Mouse (Mus musculus): Measurements from ENCODE around the gene Olfr686.

Gene Olfr686

GRCm38 (mm10) chr7:105207385-105207784, at the start of gene Olfr686:
Gene Olfr686, minus strand, starts transcription at chr7:105207485.
- no peak for DNase-seq (ENCODE audit: low read depth)

GRCm38 (mm10) chr7:105256656-105257055, 49.4 kb upstream of the Olfr686 start:
- no peak for DNase-seq (ENCODE audit: low read depth)

GRCm38 (mm10) chr7:105248197-105248596, 40.9 kb upstream of the Olfr686 start:
- DNase-seq (ENCODE audit: low read depth), result no peak

- no peak for DNase-seq (ENCODE audit: low read depth)
Measured at GRCm38 (mm10) chr7:105247671-105248070, 40.4 kb upstream of the Olfr686 start.

- no peak for DNase-seq (ENCODE audit: low read depth)
Measured at GRCm38 (mm10) chr7:105229386-105229785, 22.1 kb upstream of the Olfr686 start.

- no peak for DNase-seq (ENCODE audit: low read depth)
Measured at GRCm38 (mm10) chr7:105228138-105228537, 20.9 kb upstream of the Olfr686 start.

GRCm38 (mm10) chr7:105226703-105227102, 19.4 kb upstream of the Olfr686 start:
- no peak for DNase-seq (ENCODE audit: low read depth)

GRCm38 (mm10) chr7:105226072-105226471, 18.8 kb upstream of the Olfr686 start:
- DNase-seq (ENCODE audit: low read depth), result no peak

- DNase-seq (ENCODE audit: low read depth), result no peak
Measured at GRCm38 (mm10) chr7:105218281-105218680, 11.0 kb upstream of the Olfr686 start.

- no peak for DNase-seq (ENCODE audit: low read depth)
Measured at GRCm38 (mm10) chr7:105214761-105215160, 7.5 kb upstream of the Olfr686 start.

GRCm38 (mm10) chr7:105185912-105186311, 21.4 kb downstream of the Olfr686 start, which contains the start of gene Olfr685:
Gene Olfr685, minus strand, starts transcription at chr7:105186012.
- DNase-seq (ENCODE audit: low read depth), result no peak

- peak; percentile 2 for DNase-seq (ENCODE audit: low read depth)
Measured at GRCm38 (mm10) chr7:105170773-105171172, 36.5 kb downstream of the Olfr686 start.

GRCm38 (mm10) chr7:105163553-105163952, 43.7 kb downstream of the Olfr686 start, which contains the start of gene Olfr684:
Gene Olfr684, minus strand, starts transcription at chr7:105163653.
- DNase-seq (ENCODE audit: low read depth), result no peak

Measured in fibroblast of lung, adult 2 months (primary cell).